Mouse (Mus musculus) cerebellum, postnatal 25 days (tissue): ENCODE measurements around the gene Fryl.

ENCODE experiments used
- DNase-seq, 2 experiments: peaks; one replicate each; pipeline ENCODE4 v3.0.0; 2021; ENCODE audit warnings: mixed read lengths in 2 of 2

The Fryl gene

GRCm38 (mm10) chr5:73255321-73256251 is 833 bp downstream of the Fryl start:
- DNase-seq: peak; percentile 80 to 82

GRCm38 (mm10) chr5:73254660-73255059 is 1.8 kb downstream of the Fryl start:
- DNase-seq: no peak

- DNase-seq: no peak
Observed at GRCm38 (mm10) chr5:73252739-73253138, 3.7 kb downstream of the Fryl start.

- no peak for DNase-seq
Observed at GRCm38 (mm10) chr5:73249341-73249740, 7.1 kb downstream of the Fryl start.

- no peak for DNase-seq
Observed at GRCm38 (mm10) chr5:73248211-73248610, 8.2 kb downstream of the Fryl start.

- DNase-seq: no peak
Observed at GRCm38 (mm10) chr5:73246414-73246813, 10.0 kb downstream of the Fryl start.

- DNase-seq: peak in 1 of 2 experiments; percentile 32
Observed at GRCm38 (mm10) chr5:73244403-73244802, 12.0 kb downstream of the Fryl start.

GRCm38 (mm10) chr5:73241966-73242365 is 14.5 kb downstream of the Fryl start:
- DNase-seq: peak in 1 of 2 experiments; percentile 35

- no peak for DNase-seq
Observed at GRCm38 (mm10) chr5:73241332-73241731, 15.1 kb downstream of the Fryl start.

- peak in 1 of 2 experiments; percentile 19 for DNase-seq
Observed at GRCm38 (mm10) chr5:73240391-73240790, 16.0 kb downstream of the Fryl start.

- DNase-seq: no peak
Observed at GRCm38 (mm10) chr5:73236894-73237334, 19.5 kb downstream of the Fryl start.

- DNase-seq: no peak
Observed at GRCm38 (mm10) chr5:73235201-73235600, 21.2 kb downstream of the Fryl start.

GRCm38 (mm10) chr5:73233018-73233881 is 23.2 kb downstream of the Fryl start:
- no peak for DNase-seq

- DNase-seq: no peak
Observed at GRCm38 (mm10) chr5:73232267-73232666, 24.2 kb downstream of the Fryl start.

GRCm38 (mm10) chr5:73231835-73232234 is 24.6 kb downstream of the Fryl start:
- no peak for DNase-seq

GRCm38 (mm10) chr5:73230171-73230570 is 26.2 kb downstream of the Fryl start:
- DNase-seq: no peak

GRCm38 (mm10) chr5:73229467-73229866 is 27.0 kb downstream of the Fryl start:
- no peak for DNase-seq

- no peak for DNase-seq
Observed at GRCm38 (mm10) chr5:73228291-73229049, 27.9 kb downstream of the Fryl start.

GRCm38 (mm10) chr5:73227518-73228101 is 28.8 kb downstream of the Fryl start:
- DNase-seq: no peak

GRCm38 (mm10) chr5:73223065-73223464 is 33.4 kb downstream of the Fryl start:
- DNase-seq: no peak

- DNase-seq: no peak
Observed at GRCm38 (mm10) chr5:73222397-73222796, 34.0 kb downstream of the Fryl start.

- DNase-seq: no peak
Observed at GRCm38 (mm10) chr5:73221826-73222225, 34.6 kb downstream of the Fryl start.
